Mouse (Mus musculus) cortical plate, adult 2 months (tissue): ENCODE data around the gene Fthl17f.

Experiments
- CTCF ChIP-seq: fragments of 200-500 bp; IDR thresholded peaks from 2 replicates; pipeline ENCODE4 v1.5.1; 2011; ENCODE audit warnings: mild to moderate bottlenecking, control low read depth, low read length; ENCODE audit not compliant: insufficient read depth; ENCODE audit errors: extremely low read depth
- POLR2A ChIP-seq: fragments of 200-500 bp; IDR thresholded peaks from 2 replicates; pipeline ENCODE4 v1.6.1; 2011; ENCODE audit warnings: mild to moderate bottlenecking, low read length, control low read depth; ENCODE audit not compliant: insufficient read depth; ENCODE audit errors: extremely low read depth

DNA sequence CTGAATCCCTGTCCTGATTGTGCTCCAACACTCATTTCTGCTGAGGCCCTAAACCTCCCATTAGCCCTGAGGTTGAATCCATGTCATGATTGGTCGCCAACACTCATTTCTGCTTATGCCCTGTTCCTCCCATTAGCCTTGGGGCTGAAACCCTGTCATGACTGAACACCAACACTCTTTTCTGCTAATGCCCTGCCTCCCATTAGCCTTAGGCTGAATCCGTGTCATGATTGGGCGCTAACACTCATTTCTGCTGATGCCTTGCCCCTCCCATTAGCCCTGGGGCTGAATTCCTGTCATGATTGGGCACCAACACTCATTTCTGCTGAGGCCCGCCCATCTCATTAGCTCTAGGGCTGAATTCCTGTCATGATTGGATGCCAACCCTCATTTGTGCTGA, 714 bp upstream of the Fthl17f start:
- TF ChIP-seq CTCF (no peak), POLR2A (no peak)
